Mouse (Mus musculus) A20 (cell line): ENCODE results near the gene Pspc1.

ENCODE experiments used
- DNase-seq: peaks from one replicate; pipeline ENCODE4 v3.0.0-alpha.2; 2011; ENCODE audit warnings: low read depth, low spot score

The Pspc1 gene

GRCm38 (mm10) chr14:56702644-56703043 lies 75.5 kb downstream of the Pspc1 start:
- no peak for DNase-seq

GRCm38 (mm10) chr14:56697836-56698235 lies 80.3 kb downstream of the Pspc1 start:
- DNase-seq, result no peak

- no peak for DNase-seq
Observed at GRCm38 (mm10) chr14:56695495-56695894, 82.6 kb downstream of the Pspc1 start.

- DNase-seq, result no peak
Observed at GRCm38 (mm10) chr14:56689766-56690165, 88.3 kb downstream of the Pspc1 start.

- DNase-seq, result no peak
Observed at GRCm38 (mm10) chr14:56689116-56689515, 89.0 kb downstream of the Pspc1 start.

GRCm38 (mm10) chr14:56685426-56685825 lies 92.7 kb downstream of the Pspc1 start:
- no peak for DNase-seq
